Mouse (Mus musculus): ENCODE measurements around the gene Nphs2.

DNA sequence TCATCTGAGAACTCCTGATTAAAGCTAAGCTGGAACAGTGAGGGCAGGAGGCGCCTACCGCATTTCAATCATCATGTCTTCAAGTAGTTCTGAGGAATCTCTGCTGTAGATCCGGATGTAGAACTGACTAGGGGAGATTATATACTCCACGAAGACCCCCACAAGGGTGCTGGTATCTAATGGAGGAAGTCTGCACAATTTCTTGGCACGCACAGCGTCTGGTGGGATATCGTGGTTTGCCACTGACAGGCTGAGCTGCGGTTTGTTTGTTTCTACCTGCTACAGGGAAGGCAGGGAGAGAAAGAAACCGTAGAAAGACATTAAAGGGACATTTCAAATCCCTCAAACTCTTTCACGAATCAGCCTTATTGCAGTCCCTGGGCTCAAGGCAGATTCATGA is 26.3 kb upstream of the Nphs2 start:
- TF ChIP-seq CTCF (IDR thresholded peaks at IDR 0.05; ENCODE audit: extremely low read depth, insufficient read depth, low read length) (no peak), POLR2A (IDR thresholded peaks at IDR 0.05; ENCODE audit: extremely low read depth, insufficient read depth, low read length) (no peak)
